Mouse (Mus musculus): ENCODE measurements around the gene Pon2. TPM values are rescaled to one million over a fixed set of nuclear protein-coding genes. Genes with fewer than 3 reads are reported as not detected.

Gene Pon2
- total RNA-seq, 2 experiments from 2014 or later = 17.9 to 36.0 TPM

DNA sequence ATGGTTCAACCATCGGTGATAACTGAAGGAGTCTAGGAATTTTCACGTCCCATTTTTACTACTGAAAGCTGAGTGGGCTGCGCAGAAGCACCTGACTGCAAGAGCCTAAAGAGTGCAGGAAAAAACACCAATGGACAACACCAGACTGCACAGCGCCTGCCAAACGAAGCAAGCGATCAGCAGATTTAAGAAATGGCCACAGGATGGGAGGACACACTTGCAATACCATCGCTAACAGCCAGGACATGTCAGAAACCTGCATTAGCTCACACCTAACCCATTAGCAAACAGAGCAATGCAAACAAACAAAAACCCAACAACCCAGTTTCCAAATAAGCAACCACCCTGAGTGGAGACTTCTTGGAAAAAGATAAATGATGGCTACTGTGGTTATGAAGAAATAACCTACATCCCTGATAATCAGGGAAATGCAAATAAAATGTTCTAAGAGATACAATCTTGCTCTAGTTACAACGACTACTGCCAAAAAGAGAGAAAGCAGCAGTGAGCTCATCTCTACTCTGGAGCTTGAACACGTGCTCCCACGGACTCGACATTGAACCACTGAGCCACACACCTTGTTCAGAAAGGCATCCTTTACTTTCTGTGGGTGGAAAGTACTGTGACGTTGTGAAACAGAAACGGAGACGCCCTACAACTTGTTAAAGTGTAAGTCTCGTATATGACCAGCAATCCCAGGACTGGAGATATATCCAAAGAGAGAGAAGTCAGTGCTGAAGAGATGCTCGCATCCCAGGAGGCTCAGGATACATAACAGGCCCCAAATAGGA is 3.4 kb downstream of the Pon2 start:
- no peak for ATAC-seq (replicated peaks; ENCODE audit: poor library complexity, severe bottlenecking)

GRCm38 (mm10) chr6:5292841-5293240 is 5.4 kb downstream of the Pon2 start:
- no peak for ATAC-seq (replicated peaks; ENCODE audit: poor library complexity, severe bottlenecking)

DNA sequence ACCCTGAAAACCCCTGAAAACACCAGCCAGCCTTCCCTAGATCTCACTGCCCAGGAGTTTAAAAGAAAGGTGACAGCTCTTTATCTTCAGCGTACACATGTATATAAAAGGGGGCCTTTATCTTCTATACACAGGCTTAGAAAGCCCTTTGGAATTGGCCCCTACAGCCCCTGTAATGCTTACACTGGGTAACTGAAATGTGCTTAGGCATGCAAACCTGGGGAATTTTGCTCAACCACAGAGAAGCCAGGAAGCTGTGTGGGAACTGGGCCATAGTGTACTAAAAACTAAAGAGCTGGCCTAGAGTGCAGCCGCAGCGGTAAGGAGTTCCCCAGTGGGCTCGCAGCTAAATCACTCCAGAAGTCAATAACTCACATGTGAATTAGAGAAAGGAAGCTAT is 6.8 kb downstream of the Pon2 start:
- no peak for ATAC-seq (replicated peaks; ENCODE audit: poor library complexity, severe bottlenecking)

DNA sequence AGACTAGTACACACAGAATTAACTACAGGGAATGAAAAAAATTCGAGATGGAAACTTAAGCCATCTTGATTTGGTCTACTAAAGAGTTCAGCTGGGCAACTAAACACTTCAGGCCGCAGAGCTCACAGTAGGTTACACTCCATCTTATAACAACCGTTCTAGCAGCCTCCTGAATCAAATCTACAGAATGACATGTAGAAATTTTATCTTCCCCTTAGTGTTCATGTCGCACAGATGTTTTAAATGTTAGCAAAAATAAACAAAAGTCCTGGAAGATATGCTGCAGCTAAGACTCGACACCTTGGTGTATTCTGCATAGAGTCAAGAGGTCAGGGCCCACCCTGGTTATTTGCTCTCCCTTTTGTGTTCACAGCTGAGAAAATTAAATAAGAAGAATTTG is 10.3 kb downstream of the Pon2 start:
- no peak for ATAC-seq (replicated peaks; ENCODE audit: poor library complexity, severe bottlenecking)

DNA sequence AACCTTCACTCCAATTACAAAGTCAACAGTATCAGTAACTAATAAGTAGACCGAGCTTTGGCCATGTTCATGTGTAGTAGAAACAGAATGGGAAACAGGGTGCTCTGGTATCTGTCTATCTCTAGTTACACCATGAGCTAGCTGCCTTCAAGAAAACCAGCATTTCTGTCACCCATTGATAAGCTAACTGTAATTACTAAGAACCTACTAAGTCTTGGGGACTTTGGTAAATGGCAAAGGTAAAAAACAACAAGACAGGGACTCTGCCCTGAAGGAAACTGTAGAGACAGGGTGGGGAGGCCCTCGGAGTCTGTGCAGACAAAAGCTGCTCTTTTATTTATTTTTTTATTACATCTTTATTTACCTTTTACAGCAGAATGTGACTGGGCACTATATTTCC is 10.9 kb downstream of the Pon2 start:
- no peak for ATAC-seq (replicated peaks; ENCODE audit: poor library complexity, severe bottlenecking)

- ATAC-seq (replicated peaks; ENCODE audit: poor library complexity, severe bottlenecking) = no peak
Observed at GRCm38 (mm10) chr6:5282418-5282817, 15.8 kb downstream of the Pon2 start.

GRCm38 (mm10) chr6:5280576-5281305 is 17.5 kb downstream of the Pon2 start:
- no peak for ATAC-seq (replicated peaks; ENCODE audit: poor library complexity, severe bottlenecking)

DNA sequence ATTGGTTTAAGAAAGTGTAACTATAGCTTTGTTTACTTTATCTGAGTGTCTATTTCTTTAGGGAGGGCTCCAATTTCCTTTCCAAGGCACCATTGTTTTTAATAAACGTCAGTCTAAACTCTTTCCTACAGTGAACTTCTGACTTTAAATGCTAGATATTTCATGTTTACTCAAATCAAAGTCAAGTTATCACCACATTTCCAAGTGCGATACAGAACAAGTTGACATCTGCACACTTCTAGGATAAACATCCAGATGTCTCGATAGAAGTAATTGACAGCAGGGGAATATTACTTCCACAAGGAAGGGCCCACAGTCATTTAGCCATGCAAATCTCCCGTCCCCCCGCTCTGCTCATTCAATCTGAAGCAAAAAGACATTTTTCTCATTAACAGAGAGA is 20.3 kb downstream of the Pon2 start:
- no peak for ATAC-seq (replicated peaks; ENCODE audit: poor library complexity, severe bottlenecking)

DNA sequence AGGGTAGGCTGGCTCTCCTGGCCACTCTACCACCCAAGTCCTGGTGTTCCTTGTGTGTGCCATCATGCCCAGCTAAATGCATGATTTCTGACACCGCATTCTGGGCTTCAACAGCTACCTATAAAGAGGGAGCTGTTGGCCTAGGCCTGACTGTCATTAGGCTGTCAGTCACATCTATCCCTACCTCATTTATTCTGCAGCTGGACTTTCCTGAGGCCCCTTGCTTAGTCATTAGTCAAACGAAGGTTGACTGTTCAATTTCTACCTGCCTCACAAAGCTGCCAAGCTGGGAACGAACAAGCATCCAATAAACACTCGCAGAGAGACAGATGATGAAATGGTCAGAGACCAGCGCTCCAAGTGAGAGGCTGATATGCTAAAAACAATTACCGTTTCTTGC is 28.6 kb downstream of the Pon2 start:
- no peak for ATAC-seq (replicated peaks; ENCODE audit: poor library complexity, severe bottlenecking)

- no peak for ATAC-seq (replicated peaks; ENCODE audit: poor library complexity, severe bottlenecking)
Observed at GRCm38 (mm10) chr6:5264793-5265192, 33.5 kb downstream of the Pon2 start.

DNA sequence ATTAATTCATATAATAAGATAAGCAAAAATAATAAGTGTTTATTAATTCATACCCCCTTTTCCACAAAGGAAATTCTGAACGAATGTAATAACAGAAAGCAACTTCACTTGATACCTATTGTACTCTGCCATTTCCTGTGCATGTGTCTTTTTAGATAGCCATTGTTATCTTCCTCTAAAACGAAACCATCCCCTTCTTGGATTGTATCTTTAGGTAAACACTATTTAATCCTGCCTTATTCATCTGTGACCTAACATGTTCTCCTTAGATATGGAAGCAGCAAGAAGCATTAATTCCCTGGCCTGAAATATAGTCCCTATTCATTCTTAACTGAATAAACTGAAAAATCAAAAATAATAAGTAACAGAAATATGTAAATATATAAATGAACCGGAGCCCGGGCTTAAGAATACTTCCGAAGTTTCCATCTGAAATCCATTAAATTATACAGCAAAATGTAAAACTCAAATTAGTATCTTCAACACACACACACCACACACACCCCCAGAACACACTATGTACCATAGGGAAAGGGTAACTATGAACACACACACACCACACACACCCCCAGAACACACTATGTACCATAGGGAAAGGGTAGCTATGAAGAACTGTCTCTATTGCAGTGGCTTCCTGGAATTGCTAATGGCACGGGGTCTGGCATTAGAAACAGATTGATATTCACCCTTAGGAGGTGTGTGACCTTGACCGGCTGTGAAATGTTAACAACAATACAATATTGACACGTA is 34.8 kb downstream of the Pon2 start:
- ATAC-seq (replicated peaks; ENCODE audit: poor library complexity, severe bottlenecking) = no peak

DNA sequence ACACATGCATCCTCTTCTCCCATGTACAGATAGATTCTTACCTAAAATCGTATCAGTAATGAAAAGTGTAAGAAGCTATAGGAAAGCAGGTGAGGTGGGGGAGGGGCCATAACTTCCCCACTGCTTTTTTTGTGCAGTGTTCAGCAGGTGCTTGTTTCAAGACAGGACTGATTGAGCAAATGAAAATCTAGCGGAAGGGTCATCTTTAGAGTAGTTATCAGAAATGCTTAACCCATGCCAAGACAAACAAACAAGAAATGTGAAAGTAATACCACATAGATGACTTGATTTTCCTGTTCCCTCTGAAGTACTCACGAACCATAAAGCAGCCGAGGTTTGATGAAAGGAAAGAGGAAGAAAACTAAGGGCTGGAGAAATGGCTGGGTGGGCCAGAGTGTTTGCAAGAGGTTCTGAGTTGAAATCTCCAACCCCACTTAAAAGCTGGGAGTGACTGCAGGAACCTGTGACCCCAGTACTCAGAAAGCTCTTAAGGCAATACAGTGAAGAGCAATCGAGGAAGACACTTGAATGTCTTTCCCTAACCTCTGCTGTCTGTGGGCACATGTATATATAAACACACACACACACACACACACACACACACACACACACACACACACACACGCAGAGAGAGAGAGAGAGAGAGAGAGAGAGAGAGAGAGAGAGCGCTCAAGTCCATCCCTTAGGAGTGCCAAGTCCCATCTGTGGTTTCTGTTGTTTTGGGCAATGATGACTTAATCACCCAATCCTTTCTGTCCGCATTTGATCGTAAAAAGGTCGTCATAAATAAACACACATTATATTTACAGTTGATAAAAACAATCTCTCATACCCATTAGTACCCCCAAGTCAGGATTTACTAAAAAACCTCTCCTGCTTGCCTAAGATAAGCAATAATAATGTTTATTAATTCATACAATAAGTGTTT is 35.7 kb downstream of the Pon2 start:
- no peak for ATAC-seq (replicated peaks; ENCODE audit: poor library complexity, severe bottlenecking)

DNA sequence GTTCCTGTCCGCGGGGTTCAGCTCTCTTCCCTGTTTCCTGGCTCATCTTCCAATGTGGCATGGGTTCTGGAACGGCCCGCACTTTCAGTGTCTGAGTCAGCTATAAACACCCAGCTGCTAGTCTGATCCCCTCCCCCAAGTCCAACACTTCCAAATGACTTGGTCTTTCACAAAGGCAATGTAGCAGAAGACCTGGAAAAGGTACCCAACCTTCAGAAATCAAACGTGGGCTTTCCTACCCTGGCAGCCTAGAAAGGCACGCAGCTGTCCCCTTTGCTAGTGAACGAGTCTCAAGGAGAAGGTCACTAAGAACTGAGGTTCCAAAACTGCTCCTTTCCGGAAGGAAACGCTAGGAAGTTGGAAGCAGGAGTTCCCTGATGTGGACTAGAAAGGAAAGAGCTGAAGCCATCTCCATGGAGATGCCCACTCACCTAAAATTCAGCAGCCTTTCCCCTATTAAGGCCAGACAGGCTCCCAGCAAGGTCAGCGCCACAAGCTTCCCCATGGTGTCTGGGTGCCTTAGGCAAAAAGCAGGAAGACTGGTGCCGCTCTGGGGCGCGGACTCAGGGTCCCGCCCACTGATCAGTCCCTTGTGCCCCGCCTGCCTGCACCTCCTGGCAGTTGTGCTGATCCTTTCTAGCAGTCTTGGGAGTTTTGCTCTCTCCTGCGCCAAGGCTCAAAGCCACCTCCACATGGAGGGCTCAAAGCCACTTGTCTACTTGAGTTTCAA is 42.4 kb downstream of the Pon2 start, which contains the start of gene Pon3:
Gene Pon3 (minus strand): TSS at position 565 of the 730 bp plus-strand sequence.
- peak; percentile 99 for ATAC-seq (replicated peaks; ENCODE audit: poor library complexity, severe bottlenecking)

- ATAC-seq (replicated peaks; ENCODE audit: poor library complexity, severe bottlenecking) = no peak
Observed at GRCm38 (mm10) chr6:5255291-5255690, 43.0 kb downstream of the Pon2 start.

- ATAC-seq (replicated peaks; ENCODE audit: poor library complexity, severe bottlenecking) = no peak; the same call in 1 of the 2 replicates
Observed at GRCm38 (mm10) chr6:5254869-5255268, 43.4 kb downstream of the Pon2 start.

DNA sequence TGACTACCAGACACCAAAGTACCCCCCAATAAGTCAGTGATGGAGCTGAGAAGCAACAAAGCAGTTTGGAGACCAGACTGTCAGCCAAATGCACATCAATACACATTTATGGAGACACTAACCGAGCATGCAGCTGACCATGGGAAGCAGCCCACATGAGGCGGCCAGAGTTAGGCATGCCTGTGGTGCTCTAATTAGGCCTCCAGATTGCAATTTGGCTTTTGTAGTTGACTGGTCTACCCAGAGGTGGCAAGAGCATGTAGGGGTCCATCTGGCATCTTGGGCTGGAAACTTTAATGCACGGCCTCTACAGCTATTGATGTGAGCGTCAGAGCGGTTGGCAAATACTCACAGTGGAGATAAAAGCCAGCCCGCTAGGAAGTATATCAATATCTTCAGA is 52.3 kb downstream of the Pon2 start:
- no peak for ATAC-seq (replicated peaks; ENCODE audit: poor library complexity, severe bottlenecking)

DNA sequence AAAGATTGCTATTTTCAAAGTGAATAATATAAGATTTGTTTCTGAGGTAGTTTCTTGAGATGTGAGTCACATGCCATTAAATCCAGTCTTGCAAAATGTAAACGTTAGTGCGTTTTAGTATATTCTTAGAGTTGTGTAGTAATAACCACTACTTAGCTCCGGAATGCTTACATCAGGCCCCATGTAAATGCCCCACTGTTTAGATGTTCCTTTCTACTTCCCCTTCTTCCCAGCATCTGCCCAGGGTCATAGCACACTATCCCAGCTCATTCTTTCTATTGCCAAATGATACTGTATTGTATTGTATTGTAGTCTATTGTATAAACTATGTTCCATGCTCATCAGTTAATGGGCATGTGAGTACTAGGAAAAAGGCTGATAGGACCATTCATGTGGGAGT is 59.5 kb downstream of the Pon2 start:
- peak; percentile 73 for ATAC-seq (replicated peaks; ENCODE audit: poor library complexity, severe bottlenecking)

GRCm38 (mm10) chr6:5237510-5237909 is 60.7 kb downstream of the Pon2 start:
- ATAC-seq (replicated peaks; ENCODE audit: poor library complexity, severe bottlenecking) = no peak

DNA sequence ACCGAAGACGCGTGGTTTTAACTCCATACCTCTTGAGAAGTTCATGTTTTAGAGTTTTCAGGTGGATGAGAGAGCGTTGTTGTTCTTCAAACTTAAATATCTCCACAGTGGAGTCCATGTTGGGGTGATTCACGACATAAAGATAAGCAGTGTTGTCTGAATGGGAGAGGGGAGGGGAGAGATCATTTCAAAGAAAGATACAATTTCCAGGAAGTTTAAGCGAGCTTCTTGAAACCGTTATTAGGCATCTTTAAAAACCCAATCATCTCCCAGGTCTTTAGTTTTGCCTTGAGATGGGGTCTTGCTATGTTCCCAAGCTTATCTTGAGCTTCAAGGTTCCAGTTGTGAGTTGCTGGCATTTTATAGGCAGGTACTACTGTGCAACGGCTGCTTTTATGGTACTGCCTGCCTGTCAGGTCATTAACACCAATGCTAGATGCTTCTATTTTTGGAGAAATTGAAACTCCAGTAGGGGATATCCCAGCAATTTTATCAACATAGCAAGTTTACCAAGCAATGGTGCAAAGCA is 61.3 kb downstream of the Pon2 start:
- ATAC-seq (replicated peaks; ENCODE audit: poor library complexity, severe bottlenecking) = no peak
